Mouse (Mus musculus) kidney, adult 10 weeks (tissue): ENCODE data around the gene Hras. TPM values are rescaled to one million over a fixed set of nuclear protein-coding genes. Genes with fewer than 3 reads are reported as not detected.

ENCODE experiments used
- polyA plus RNA-seq: library from polyadenylated mRNA; stranded (reverse); fragments of 350-450 nt; fragmentation: Illumina TruSeq; extraction: RNeasy Lipid Tissue Mini Kit (QIAGEN cat#74804); gene quantifications from one replicate; pipeline ENCODE4 v1.2.3, GENCODE M21; 2014; ENCODE audit warnings: low read depth, low replicate concordance

Hras gene
- polyA plus RNA-seq: 9.9 TPM

GRCm38 (mm10) chr7:141193948-141194347, at the start of gene Hras, which contains the start of gene Lrrc56:
Gene Hras (minus strand): TSS chr7:141194005.
Gene Lrrc56 (plus strand): TSS chr7:141194157.

GRCm38 (mm10) chr7:141228279-141229067, 34.7 kb upstream of the Hras start, which contains the start of gene Phrf1:
Gene Phrf1 (plus strand): TSS chr7:141228784.

GRCm38 (mm10) chr7:141215101-141215879, 21.5 kb upstream of the Hras start, which contains the start of gene Rassf7:
Gene Rassf7 (plus strand): TSS chr7:141215860.

GRCm38 (mm10) chr7:141213605-141214235, 19.9 kb upstream of the Hras start, which contains the start of gene Lmntd2:
Gene Lmntd2 (minus strand): TSS chr7:141214080.

GRCm38 (mm10) chr7:141172116-141173006, 21.4 kb downstream of the Hras start, which contains the start of gene Rnh1:
Gene Rnh1 (minus strand): TSS chr7:141172857.

Other genes starting within 250 kb of the Hras start
- gene Ifitm5, start 243.7 kb downstream of the Hras start, polyA plus RNA-seq: not detected
- gene Gm45717, start 238.1 kb downstream of the Hras start, polyA plus RNA-seq: not detected
- gene Ifitm2, start 238.0 kb downstream of the Hras start, polyA plus RNA-seq: 44.1 TPM
- gene Ifitm1, start 226.8 kb downstream of the Hras start, polyA plus RNA-seq: 5.3 TPM
- 4.6 TPM for gene Ifitm3, start 183.2 kb downstream of the Hras start, polyA plus RNA-seq
- gene Ifitm6, start 176.1 kb downstream of the Hras start, polyA plus RNA-seq: not detected
- gene Gm17387, start 164.9 kb downstream of the Hras start, polyA plus RNA-seq: not detected
- gene B4galnt4, start 132.9 kb downstream of the Hras start, polyA plus RNA-seq: not detected
- gene Pkp3, start 115.8 kb downstream of the Hras start, polyA plus RNA-seq: not detected
- gene Sigirr, start 93.4 kb downstream of the Hras start, polyA plus RNA-seq: 3.4 TPM
- gene Ano9, start 76.2 kb downstream of the Hras start, polyA plus RNA-seq: 6.5 TPM
- gene Ptdss2, start 71.6 kb downstream of the Hras start, polyA plus RNA-seq: 28.9 TPM
- gene Rnh1, start 21.1 kb downstream of the Hras start, polyA plus RNA-seq: 0.89 TPM
- 0.69 TPM for gene Lrrc56, start 152 bp upstream of the Hras start, polyA plus RNA-seq
- 0.20 TPM for gene Lmntd2, start 20.1 kb upstream of the Hras start, polyA plus RNA-seq
- gene Rassf7, start 21.9 kb upstream of the Hras start, polyA plus RNA-seq: 5.0 TPM
- 13.1 TPM for gene Phrf1, start 34.8 kb upstream of the Hras start, polyA plus RNA-seq
- 12.1 TPM for gene Irf7, start 72.5 kb upstream of the Hras start, polyA plus RNA-seq
- 46.1 TPM for gene Cdhr5, start 82.8 kb upstream of the Hras start, polyA plus RNA-seq
- gene Sct, start 85.1 kb upstream of the Hras start, polyA plus RNA-seq: not detected
- gene Drd4, start 98.0 kb upstream of the Hras start, polyA plus RNA-seq: not detected
- 1.0 TPM for gene Deaf1, start 133.7 kb upstream of the Hras start, polyA plus RNA-seq
- gene Tmem80, start 133.7 kb upstream of the Hras start, polyA plus RNA-seq: 17.9 TPM
- gene Eps8l2, start 144.9 kb upstream of the Hras start, polyA plus RNA-seq: 6.2 TPM
- 14.4 TPM for gene Taldo1, start 198.2 kb upstream of the Hras start, polyA plus RNA-seq
- gene Gatd1, start 220.1 kb upstream of the Hras start, polyA plus RNA-seq: 9.2 TPM
- gene Cend1, start 235.5 kb upstream of the Hras start, polyA plus RNA-seq: not detected
- gene Slc25a22, start 243.9 kb upstream of the Hras start, polyA plus RNA-seq: 0.97 TPM